Mouse (Mus musculus) T-helper 2 cell (primary cell): ENCODE data around the gene Nrf1.

ENCODE experiments used
- in situ Hi-C: fragments of 300-600 bp; cut with MboI, MseI; formaldehyde crosslinking; loops from one replicate; pipeline ENCODE4 v1.15.1; 2025; ENCODE audit warnings: high pct_unique_total_duplicates

The Nrf1 gene

DNA sequence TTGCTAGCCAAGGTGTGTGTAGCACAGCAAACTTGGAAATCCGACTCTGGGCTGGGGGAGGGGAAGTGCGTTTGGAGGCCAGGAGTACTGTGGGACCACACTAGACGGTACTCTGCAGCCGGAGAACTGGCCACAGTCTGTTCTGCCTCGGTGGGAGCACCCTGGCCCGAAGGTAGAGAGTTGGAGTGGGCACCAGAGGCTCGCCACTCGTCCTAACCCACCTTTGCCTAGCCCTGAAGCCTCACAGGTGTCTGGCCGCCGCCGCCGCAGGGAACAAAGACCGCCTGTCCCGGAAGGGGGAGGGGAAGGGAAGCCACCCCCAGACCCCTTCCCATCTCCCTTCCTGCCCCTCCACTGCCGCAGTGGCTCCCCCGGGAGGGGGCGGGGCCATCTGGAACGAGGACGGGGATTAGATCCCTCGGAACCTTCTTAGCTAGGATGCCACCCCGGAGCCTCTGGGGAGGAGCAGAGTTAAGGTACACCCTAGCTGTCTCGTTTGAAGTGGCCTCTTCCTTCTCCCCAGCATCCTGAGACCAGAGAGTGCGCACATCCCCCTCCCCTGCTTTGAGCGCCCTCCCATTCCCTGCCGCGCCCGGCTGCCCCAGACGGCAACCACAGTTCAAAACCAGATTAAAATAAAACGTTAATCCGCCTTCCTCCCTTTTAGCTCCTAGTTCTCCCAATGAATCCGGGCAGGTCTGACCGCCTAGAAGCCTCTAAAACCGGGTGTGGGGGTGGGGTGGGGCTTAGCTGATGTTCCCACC lies 126.9 kb downstream of the Nrf1 start:
- in situ Hi-C loops = loop anchor here (5.0 kb wide), 1 partner anchor 33 kb away; no protein-coding TSS in a partner anchor

DNA sequence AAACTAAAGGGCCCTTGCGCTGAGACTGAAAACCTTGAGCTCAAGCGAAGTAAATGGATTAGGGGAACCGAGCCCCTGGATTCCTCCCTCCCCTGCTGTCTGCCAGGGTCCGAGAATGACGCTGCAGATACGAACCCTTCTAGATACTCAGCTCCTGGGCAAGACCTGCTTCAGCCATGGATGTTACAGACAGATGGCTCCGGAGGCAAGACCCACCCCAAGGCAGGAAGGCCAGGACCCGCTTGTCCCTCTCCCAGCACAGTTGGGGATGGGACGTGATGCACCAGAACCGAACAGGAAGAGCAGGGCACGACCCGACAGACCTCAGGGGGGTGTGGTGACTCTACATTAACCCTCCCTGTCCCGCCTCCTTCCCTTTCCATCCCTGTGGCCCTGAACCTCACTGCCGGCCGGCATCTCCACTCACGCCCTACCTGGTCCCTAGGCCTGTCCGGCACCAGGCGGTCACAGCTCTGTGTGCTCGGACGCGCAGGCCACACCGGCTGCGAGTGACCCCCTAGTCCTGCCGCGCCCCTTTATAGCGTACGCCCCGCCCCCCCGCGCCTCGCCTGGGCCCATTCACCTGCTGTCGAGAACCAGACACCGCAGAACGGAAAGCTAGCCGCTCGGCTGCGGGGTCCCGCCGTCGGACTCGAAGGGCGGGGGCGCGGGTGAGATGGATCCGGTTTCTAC lies 127.6 kb downstream of the Nrf1 start:
- in situ Hi-C loops = no loop called here

DNA sequence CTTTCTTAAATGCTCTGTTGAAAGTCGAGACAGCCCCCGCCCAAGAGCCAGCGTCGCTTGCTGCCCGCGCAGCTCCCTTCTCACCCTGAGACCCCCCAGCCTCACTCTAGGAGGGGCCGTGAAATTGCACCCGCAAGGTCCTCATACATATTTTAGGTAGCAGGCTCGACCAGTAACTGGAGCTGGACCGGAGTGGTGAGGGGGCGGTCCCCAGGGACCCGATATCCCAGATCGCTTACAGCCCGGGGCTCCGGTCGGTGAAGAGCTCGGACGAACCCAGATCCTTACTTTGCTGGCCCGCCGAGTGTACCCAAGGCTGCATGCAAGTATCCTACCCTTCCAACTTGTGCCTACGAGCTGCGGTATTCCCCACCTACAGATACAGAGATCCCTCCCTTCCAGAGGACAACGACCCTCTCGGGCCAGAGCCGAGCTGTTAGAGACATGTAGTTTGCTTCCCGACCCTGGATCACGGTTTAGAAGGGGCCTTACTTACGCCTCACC lies 128.2 kb downstream of the Nrf1 start:
- in situ Hi-C loops = no loop called here

DNA sequence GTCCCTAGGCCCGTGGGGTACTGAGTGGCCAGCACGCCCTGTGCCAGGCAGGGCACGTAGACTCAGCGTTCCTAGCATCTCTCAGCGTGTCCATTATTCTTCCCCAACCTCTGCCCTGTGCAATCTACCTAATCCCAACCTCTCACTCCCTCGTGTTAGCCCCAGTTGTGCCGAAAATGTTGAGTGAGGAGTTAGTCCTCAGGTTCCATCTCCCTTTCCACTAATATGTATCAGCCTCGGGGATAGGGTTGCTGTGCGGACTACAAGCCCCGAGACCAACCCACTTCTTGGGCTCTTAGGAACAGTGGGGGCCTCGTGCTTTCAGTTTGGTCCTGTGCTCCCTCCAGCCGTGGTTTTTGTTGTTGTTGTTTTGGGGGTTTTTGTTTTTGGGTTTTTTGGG lies 128.7 kb downstream of the Nrf1 start:
- in situ Hi-C loops = no loop called here

DNA sequence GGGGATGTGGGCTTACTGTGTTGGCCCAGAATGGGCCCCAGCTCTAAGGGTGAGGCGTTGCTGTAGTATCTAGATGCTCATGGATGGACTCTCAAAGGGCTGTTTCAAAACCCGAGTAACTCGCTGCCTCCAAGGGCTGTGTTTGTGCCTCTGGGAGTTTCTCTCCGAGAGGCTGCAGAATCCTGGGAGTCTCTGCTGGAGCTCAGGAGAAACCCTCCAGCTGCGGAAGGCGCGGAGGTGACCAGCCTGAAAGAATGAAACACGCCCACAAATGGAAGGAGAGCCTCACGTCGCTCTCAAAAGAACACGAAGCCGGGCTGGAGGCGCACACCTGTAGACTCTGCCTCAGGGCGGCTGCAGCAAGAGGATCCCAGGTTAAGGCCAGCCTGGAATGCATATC lies 129.5 kb downstream of the Nrf1 start:
- in situ Hi-C loops = no loop called here

DNA sequence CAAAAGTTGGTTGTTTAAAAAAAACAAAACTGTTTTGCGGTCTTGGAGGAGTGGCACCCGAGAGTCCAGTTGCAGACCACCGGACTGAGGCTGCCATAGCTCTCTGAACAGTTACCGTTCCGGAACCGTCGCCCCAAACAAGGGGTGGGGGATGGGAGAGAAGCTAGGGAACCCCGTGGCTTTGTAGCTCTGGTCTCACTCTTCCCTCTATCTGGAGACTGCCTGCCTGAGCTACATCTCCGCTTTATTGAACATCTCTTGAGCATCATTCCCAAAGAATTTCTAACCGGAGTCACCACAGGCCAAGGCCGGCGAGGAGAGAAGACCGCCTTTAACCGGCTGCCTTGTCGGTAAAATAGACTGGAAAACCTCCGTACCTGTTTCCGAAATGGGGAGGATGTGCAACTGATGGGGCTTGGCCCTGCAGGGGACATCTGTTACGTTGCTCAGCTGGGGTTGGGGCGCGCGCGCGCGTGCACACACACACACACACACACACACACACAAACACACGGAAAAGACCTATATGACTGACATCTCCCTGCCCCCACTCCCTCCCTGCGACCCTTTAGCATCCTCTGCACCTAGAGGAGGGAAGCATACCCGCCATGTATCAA lies 130.3 kb downstream of the Nrf1 start:
- in situ Hi-C loops = no loop called here

DNA sequence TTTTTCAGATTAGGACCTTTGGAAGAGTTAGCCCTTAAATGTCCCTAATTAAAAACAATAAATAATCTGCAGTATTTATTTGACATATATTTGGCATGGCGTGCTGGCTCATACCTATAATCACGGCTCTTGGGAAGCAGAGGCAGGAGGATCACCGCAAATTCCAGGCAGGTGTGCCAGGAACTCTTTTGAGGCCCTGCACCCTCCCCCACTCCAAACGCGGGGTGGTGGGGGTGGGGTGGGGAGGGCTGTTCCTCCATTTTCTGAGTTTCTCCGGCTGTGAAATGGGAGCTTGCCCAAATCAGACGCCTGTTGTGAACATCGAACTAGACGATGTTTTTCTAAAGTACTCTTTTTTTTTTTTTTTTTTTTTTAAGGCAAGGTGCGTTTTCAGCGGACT lies 131.3 kb downstream of the Nrf1 start:
- in situ Hi-C loops = no loop called here

DNA sequence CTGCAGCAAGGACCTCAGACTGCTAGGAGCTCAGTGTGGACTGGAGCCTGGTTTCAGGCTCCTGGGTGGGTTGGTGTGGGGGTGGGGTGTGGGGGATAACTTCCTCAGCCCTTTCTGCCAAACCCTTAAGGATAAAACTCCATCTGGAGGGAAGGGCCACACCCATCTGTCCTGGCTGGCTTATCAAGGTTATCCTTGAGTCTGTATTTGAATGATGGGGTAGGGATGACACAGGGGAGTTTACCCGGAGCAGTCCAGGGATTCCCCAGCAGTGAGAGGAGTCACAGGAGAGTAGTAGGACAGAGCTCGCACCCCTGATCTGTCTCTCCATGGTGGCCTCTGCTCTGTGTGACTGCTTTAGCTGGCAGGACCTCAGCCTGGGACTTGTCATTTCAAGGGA lies 132.5 kb downstream of the Nrf1 start:
- in situ Hi-C loops = no loop called here

DNA sequence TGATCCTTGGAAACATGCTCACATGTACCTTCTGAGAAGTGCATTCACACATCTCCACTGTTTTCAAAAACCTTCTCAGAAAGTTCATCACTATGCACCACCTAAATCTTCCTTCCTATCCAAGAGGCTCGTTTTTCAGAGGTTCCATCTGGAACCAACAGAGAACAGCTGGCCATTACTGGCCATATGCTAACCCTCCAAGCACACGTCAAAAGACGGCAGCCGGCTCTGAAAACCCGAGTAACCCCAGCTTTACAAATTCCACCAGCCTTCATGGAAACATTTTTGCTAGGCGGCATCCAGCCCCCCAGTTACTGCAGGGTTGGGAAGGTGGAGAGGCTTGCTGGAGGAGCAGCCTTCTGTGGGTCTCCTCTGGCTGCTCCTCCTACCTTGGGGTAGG lies 134.2 kb downstream of the Nrf1 start:
- in situ Hi-C loops = no loop called here

DNA sequence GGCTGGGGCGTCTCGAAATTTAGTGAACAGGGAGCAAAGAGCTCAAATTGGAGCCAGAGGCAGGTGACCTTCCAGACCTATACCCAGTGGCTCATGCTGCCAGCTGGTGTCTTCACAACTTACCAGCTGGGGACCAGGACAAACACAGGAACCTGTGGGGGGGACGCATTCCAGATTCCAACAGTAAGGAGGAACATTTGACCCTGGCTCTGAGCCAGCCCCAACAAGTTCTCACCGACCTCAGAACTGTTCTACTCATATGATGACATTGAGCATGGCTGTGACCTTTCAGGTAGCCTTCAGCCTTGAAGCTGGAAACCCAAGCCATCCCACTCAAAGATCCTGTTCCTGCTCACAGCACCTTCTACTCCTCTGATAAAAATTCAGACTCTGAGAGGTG lies 135.8 kb downstream of the Nrf1 start:
- in situ Hi-C loops = no loop called here

DNA sequence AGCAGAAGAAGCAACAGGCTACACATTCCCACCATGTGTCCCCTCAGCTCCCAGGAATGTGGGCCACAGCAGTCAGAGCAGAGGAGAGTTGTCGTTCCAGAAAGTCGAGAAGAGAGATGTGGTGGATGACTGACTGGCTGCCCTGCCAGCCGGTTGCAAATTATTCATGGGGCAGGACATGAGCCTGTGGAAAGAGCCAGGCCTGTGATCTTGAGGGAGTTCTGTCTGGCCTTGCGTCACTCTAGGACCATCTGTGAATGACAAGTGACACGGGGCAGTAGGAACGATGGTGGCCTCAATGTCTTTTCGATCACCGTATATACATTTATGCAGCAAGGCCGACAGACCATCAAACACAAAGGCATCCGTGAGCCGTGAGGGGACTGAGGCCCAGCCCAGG lies 147.9 kb downstream of the Nrf1 start:
- in situ Hi-C loops = no loop called here

DNA sequence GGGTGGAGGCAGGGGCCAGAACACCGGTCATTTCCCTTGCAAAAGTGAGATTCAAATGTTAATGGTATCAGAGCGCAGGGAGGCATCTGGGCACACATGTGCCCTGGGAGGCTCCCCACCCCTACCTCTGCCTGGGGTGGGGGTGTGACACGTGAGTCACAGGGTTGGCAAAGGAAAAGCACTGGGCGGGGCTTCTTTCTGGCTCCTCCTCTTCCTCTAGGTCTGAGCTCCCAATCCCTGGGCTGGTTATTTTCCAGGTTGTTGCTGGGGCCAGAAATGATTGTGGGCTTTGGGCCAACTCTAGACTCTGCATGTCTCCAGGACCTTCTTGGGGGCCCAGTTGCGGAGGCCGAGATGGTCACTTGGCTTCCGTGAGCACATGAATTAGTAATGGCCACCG lies 148.4 kb downstream of the Nrf1 start:
- in situ Hi-C loops = no loop called here
